Mouse (Mus musculus) embryonic facial prominence, embryonic 12.5 days (tissue): ENCODE data around the gene Tra2b. TPM values are rescaled to one million over a fixed set of nuclear protein-coding genes. Genes with fewer than 3 reads are reported as not detected.
"Not testable (repeated sequence)": the region's sequence is repeated elsewhere in the genome, so short reads cannot be mapped to it uniquely, and the experiment has no call there.

Experiments
- ATAC-seq: fragments of 200-750 bp; cut with Nextera tagmentation; 2 replicates; pipeline ENCODE4 v1.8.0; 2017; ENCODE audit not compliant: insufficient number of reproducible peaks, insufficient read depth, low FRiP score, low TSS enrichment
- H3K27ac ChIP-seq: fragments of 300-500 bp; sonication (generic); 2 replicates; pipeline ENCODE4 v1.5.1; 2016; ENCODE audit warnings: mild to moderate bottlenecking
- H3K27me3 ChIP-seq: fragments of 300-500 bp; sonication (generic); 2 replicates; pipeline ENCODE4 v1.6.1; 2016; ENCODE audit warnings: mild to moderate bottlenecking, moderate library complexity
- H3K36me3 ChIP-seq: fragments of 300-500 bp; sonication (generic); 2 replicates; pipeline ENCODE4 v1.6.1; 2016; ENCODE audit warnings: mild to moderate bottlenecking
- H3K4me1 ChIP-seq: fragments of 300-500 bp; sonication (generic); 2 replicates; pipeline ENCODE4 v1.6.1; 2016
- H3K4me2 ChIP-seq: fragments of 300-500 bp; sonication (generic); replicated peaks from 2 replicates; pipeline ENCODE4 v1.6.1; 2016; ENCODE audit warnings: mild to moderate bottlenecking, moderate library complexity
- H3K4me3 ChIP-seq: fragments of 300-500 bp; sonication (generic); 2 replicates; pipeline ENCODE4 v1.5.1; 2016; ENCODE audit warnings: mild to moderate bottlenecking
- H3K9ac ChIP-seq: fragments of 300-500 bp; sonication (generic); 2 replicates; pipeline ENCODE4 v1.6.1; 2016; ENCODE audit warnings: mild to moderate bottlenecking, moderate library complexity
- H3K9me3 ChIP-seq: fragments of 300-500 bp; sonication (generic); 2 replicates; pipeline ENCODE4 v1.6.1; 2016; ENCODE audit warnings: mild to moderate bottlenecking, moderate library complexity
- WGBS: fragments of 180-500 bp; shearing (Covaris S2); methylation state at CpG from one replicate; pipeline ENCODE4 v1.1.7; 2016; 5-methylcytosine and 5-hydroxymethylcytosine counted together
- polyA plus RNA-seq: library from polyadenylated mRNA; unstranded; fragments of >200 nt; fragmentation: Nextera tagmentation; extraction: Ambion mirVana; gene quantifications from 2 replicates; pipeline ENCODE4 v1.2.1, GENCODE M21; 2016

Tra2b gene
- polyA plus RNA-seq = 445 and 463 TPM in 2 replicates

- H3K27ac ChIP-seq = peak within 1 kb of the TSS; percentile 98
- H3K4me3 ChIP-seq = peak within 1 kb of the TSS; percentile 85
- under 1% methylated on average over 38 of the region's 38 CpGs for WGBS
- peaks cover 13% of the 10 kb centered on the region for H3K4me1 ChIP-seq
- no peaks in the 10 kb centered on the region for H3K36me3 ChIP-seq
- peak; percentile 97 for ATAC-seq
- peak within 1 kb of the TSS; percentile 94 for H3K9ac ChIP-seq
- H3K27me3 ChIP-seq = no peaks in the 10 kb centered on the region
- no peaks in the 10 kb centered on the region for H3K9me3 ChIP-seq
- H3K4me2 ChIP-seq = peak within 1 kb of the TSS; percentile 57
Measured at GRCm38 (mm10) chr16:22265849-22266376, at the start of gene Tra2b. TSS of gene Tra2b (minus strand) at chr16:22266005.

GRCm38 (mm10) chr16:22310649-22311048, 44.8 kb upstream of the Tra2b start:
- Histone ChIP-seq H3K4me3 (no peak overlapping the region), H3K9me3 (no peaks in the 10 kb centered on the region), H3K27me3 (no peaks in the 10 kb centered on the region), H3K4me2 (no peak overlapping the region), H3K4me1 (no peaks in the 10 kb centered on the region), H3K27ac (no peak overlapping the region), H3K9ac (no peak overlapping the region), H3K36me3 (no peaks in the 10 kb centered on the region)
- ATAC-seq = no peak
- WGBS = 17% methylated on average over 1 of the region's 1 CpGs

- Histone ChIP-seq H3K27ac (no peak overlapping the region), H3K27me3 (no peaks in the 10 kb centered on the region), H3K9ac (no peak overlapping the region), H3K4me2 (no peak overlapping the region), H3K4me1 (no peaks in the 10 kb centered on the region), H3K4me3 (no peak overlapping the region), H3K36me3 (no peaks in the 10 kb centered on the region), H3K9me3 (no peaks in the 10 kb centered on the region)
- WGBS = 35% methylated on average over 5 of the region's 5 CpGs
- ATAC-seq = no peak
Measured at GRCm38 (mm10) chr16:22302606-22303005, 36.8 kb upstream of the Tra2b start.

GRCm38 (mm10) chr16:22301378-22301777, 35.6 kb upstream of the Tra2b start:
- ATAC-seq = no peak
- no peak overlapping the region for H3K27ac ChIP-seq
- no peaks in the 10 kb centered on the region for H3K9me3 ChIP-seq
- no peaks in the 10 kb centered on the region for H3K36me3 ChIP-seq
- H3K4me2 ChIP-seq = no peak overlapping the region
- no peak overlapping the region for H3K9ac ChIP-seq
- no peaks in the 10 kb centered on the region for H3K27me3 ChIP-seq
- 73% methylated on average over 3 of the region's 3 CpGs for WGBS
- no peak overlapping the region for H3K4me3 ChIP-seq
- H3K4me1 ChIP-seq = no peaks in the 10 kb centered on the region

GRCm38 (mm10) chr16:22296901-22297300, 31.1 kb upstream of the Tra2b start:
- H3K36me3 ChIP-seq = no peaks in the 10 kb centered on the region
- no peak overlapping the region for H3K27ac ChIP-seq
- no peak overlapping the region for H3K9ac ChIP-seq
- H3K4me2 ChIP-seq = no peak overlapping the region
- WGBS = 68% methylated on average over 6 of the region's 6 CpGs
- no peak for ATAC-seq
- H3K4me1 ChIP-seq = no peaks in the 10 kb centered on the region
- H3K4me3 ChIP-seq = no peak overlapping the region
- H3K27me3 ChIP-seq = no peaks in the 10 kb centered on the region
- no peaks in the 10 kb centered on the region for H3K9me3 ChIP-seq

- not testable (repeated sequence) for H3K4me3 ChIP-seq, H3K9ac ChIP-seq, H3K4me1 ChIP-seq, ATAC-seq, H3K27ac ChIP-seq, H3K27me3 ChIP-seq, H3K9me3 ChIP-seq, H3K4me2 ChIP-seq, H3K36me3 ChIP-seq
- 95% methylated on average over 14 of the region's 14 CpGs for WGBS
Measured at GRCm38 (mm10) chr16:22294812-22295211, 29.0 kb upstream of the Tra2b start.

- H3K36me3 ChIP-seq = no peaks in the 10 kb centered on the region
- WGBS = 52% methylated on average over 2 of the region's 2 CpGs
- H3K4me1 ChIP-seq = no peaks in the 10 kb centered on the region
- no peak overlapping the region for H3K4me3 ChIP-seq
- no peak overlapping the region for H3K27ac ChIP-seq
- no peak overlapping the region for H3K9ac ChIP-seq
- no peaks in the 10 kb centered on the region for H3K27me3 ChIP-seq
- ATAC-seq = no peak
- H3K4me2 ChIP-seq = no peak overlapping the region
- H3K9me3 ChIP-seq = no peaks in the 10 kb centered on the region
Measured at GRCm38 (mm10) chr16:22293600-22293999, 27.8 kb upstream of the Tra2b start.

- H3K9me3 ChIP-seq = no peaks in the 10 kb centered on the region
- no peaks in the 10 kb centered on the region for H3K4me1 ChIP-seq
- ATAC-seq = no peak
- H3K4me3 ChIP-seq = no peak overlapping the region
- no peaks in the 10 kb centered on the region for H3K36me3 ChIP-seq
- H3K4me2 ChIP-seq = no peak overlapping the region
- WGBS = 80% methylated on average over 4 of the region's 4 CpGs
- no peak overlapping the region for H3K27ac ChIP-seq
- H3K9ac ChIP-seq = no peak overlapping the region
- H3K27me3 ChIP-seq = no peaks in the 10 kb centered on the region
Measured at GRCm38 (mm10) chr16:22292394-22292793, 26.6 kb upstream of the Tra2b start.

- Histone ChIP-seq H3K4me1 (no peaks in the 10 kb centered on the region), H3K9me3 (no peaks in the 10 kb centered on the region), H3K4me3 (no peak overlapping the region), H3K27me3 (no peaks in the 10 kb centered on the region), H3K9ac (no peak overlapping the region), H3K36me3 (no peaks in the 10 kb centered on the region), H3K27ac (no peak overlapping the region), H3K4me2 (no peak overlapping the region)
- no peak for ATAC-seq
- WGBS = 79% methylated on average over 2 of the region's 2 CpGs
Measured at GRCm38 (mm10) chr16:22289643-22290042, 23.8 kb upstream of the Tra2b start.

- Histone ChIP-seq H3K4me2 (no peak overlapping the region), H3K27me3 (no peaks in the 10 kb centered on the region), H3K4me1 (no peaks in the 10 kb centered on the region), H3K27ac (no peak overlapping the region), H3K36me3 (no peaks in the 10 kb centered on the region), H3K4me3 (no peak overlapping the region), H3K9me3 (no peaks in the 10 kb centered on the region), H3K9ac (no peak overlapping the region)
- WGBS = 88% methylated on average over 1 of the region's 1 CpGs
- ATAC-seq = no peak
Measured at GRCm38 (mm10) chr16:22286996-22287395, 21.2 kb upstream of the Tra2b start.

- Histone ChIP-seq H3K27ac (no peak overlapping the region), H3K36me3 (no peaks in the 10 kb centered on the region), H3K4me2 (no peak overlapping the region), H3K4me3 (no peak overlapping the region), H3K9me3 (peaks cover 7% of the 10 kb centered on the region; the same call in 1 of the 2 replicates), H3K9ac (no peak overlapping the region), H3K27me3 (no peaks in the 10 kb centered on the region), H3K4me1 (no peaks in the 10 kb centered on the region)
- no peak for ATAC-seq
Measured at GRCm38 (mm10) chr16:22276536-22276935, 10.7 kb upstream of the Tra2b start.

GRCm38 (mm10) chr16:22275142-22275541, 9.3 kb upstream of the Tra2b start:
- H3K4me3 ChIP-seq = no peak overlapping the region
- no peak overlapping the region for H3K9ac ChIP-seq
- ATAC-seq = no peak
- peaks cover 7% of the 10 kb centered on the region; the same call in 1 of the 2 replicates for H3K9me3 ChIP-seq
- H3K36me3 ChIP-seq = no peaks in the 10 kb centered on the region
- H3K27ac ChIP-seq = no peak overlapping the region
- no peaks in the 10 kb centered on the region for H3K27me3 ChIP-seq
- no peak overlapping the region for H3K4me2 ChIP-seq
- WGBS = 61% methylated on average over 2 of the region's 2 CpGs
- no peaks in the 10 kb centered on the region for H3K4me1 ChIP-seq

- no peak for ATAC-seq
- Histone ChIP-seq H3K9me3 (0 out of 2 replicates have a peak, but pooled peaks cover 3% of the 10 kb centered on the region), H3K27me3 (no peaks in the 10 kb centered on the region), H3K36me3 (no peaks in the 10 kb centered on the region), H3K4me3 (no peak overlapping the region), H3K27ac (no peak overlapping the region), H3K4me1 (peaks cover 3% of the 10 kb centered on the region; the same call in 1 of the 2 replicates), H3K4me2 (no peak overlapping the region), H3K9ac (no peak overlapping the region)
- 62% methylated on average over 3 of the region's 3 CpGs for WGBS
Measured at GRCm38 (mm10) chr16:22270491-22270890, 4.7 kb upstream of the Tra2b start.
